Mouse (Mus musculus) inflammation-experienced regulatory T-cells, adult 6 months (primary cell): ENCODE measurements at regions not wholly inside any gene's neighbourhood (a gene's known extent, or its start where the extent isn't known, plus 50 kb on each side); places are given as distances from the start of the nearest gene placed in this dataset.

Experiments used
- ATAC-seq: one replicate; pipeline ENCODE4 v1.8.0; 2017

DNA sequence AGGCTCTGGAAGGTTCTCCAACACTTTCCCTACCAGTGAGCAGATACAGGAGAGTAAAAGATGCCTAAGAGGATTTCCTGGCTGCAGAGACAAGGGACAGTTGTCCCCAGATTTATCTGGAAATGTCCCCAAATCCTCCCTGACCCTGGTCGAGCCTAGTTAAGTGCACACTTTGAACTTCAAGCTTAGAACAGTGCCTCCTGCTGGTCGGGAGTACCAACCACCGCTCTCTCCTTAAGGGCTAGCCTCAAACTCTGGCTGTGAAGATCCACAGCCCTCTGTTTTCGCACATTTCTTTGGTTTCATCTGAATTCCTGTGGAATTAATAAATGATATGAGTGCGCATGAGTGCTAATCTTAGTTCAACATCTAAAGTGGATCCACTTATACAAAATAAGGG is 146.1 kb upstream of the Sfswap start:
- no peak for ATAC-seq

DNA sequence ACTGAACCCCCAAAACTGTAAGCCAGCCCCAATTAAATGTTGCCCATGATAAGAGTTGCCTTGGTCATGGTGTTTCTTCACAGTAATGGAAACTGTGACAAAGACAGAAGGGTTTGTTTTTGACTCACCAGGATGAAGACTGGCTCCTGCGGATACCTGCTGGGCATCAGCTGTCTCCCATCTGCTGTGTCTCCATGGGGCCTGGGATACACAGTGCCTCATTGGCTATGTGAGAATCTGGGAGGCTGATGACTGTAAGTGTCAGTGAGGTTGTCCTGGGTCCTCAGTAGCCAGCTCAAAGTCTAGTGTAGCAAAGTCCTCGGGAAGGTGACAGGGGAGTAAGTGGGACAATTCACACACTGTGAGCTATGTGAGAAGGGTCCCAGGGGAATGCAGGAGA is 139.5 kb upstream of the Sfswap start:
- ATAC-seq = no peak

DNA sequence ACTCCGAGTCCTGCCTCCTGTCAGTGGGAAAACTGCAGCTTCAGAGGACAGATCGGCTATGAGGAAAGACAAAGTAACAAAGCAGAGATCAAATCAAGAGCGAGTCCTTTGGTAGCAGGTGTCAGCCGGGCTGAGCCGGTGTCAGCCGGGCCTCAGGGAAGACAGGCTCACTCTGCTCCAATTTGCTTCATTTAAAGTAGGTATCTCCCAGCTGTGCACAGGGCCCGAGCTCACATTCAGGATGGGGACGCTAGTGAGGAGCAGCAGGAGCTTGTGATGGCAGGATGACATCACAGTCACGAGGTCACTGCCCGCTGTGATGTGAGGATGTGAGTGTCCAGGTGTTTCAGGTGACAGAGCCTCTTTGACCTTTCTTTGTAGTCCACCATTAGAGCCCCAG is 137.8 kb upstream of the Sfswap start:
- ATAC-seq = no peak

DNA sequence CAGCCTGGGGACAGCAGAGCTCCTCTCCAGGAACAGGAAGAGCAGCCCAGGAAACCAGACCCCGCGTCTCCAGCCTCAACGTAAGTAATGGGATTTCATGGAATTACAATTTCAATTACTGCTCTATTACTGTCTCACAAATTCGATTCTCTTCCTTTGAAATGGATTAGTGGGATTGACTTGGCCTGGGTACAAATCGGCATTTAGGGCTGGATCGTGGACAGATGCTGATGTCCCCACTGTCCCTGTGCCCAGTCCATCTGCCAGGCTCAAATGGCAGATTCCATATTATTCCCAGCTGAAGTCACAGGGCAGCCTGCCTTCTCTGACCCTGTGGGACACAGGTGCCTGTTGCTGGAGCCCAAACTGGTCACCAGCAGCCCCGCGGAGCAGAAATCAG is 136.0 kb upstream of the Sfswap start:
- ATAC-seq = no peak

DNA sequence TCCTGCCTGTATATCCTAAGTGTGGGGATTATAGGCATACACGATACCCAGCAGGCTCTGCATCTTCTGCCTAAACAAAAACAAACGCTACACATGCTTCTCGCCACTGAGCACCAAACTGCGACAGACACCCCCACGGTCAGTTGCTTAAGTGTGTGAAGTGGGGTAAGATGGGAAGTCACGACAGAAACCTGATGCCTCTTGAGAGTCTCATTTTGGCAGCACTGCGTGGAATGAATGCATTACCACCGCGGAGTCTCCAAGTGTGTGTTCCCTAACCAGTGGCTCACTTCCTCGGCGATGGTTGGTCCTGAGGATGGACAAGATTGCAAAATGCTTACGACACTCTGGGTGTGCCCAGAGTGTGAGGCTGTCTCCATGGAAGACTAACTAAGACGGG is 133.8 kb upstream of the Sfswap start:
- ATAC-seq = no peak

DNA sequence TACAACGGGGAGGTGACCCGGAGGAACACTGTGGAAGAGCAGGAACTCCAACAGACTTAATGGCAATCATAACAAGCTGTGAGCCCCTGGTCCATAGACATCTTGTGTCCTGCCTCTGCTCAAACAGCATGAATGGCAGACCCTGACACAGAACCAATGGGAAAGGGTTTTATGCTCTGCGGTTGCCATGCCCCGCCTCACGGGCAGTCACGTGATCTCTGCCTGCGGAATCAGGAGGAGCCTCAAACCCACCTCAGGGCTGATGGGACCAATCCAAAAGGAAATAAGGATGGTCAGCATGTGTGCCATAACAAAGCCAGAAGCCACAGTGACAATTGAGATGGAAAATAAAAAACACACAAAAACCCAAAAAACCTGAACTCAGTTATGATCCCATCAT is 120.2 kb upstream of the Sfswap start:
- no peak for ATAC-seq

DNA sequence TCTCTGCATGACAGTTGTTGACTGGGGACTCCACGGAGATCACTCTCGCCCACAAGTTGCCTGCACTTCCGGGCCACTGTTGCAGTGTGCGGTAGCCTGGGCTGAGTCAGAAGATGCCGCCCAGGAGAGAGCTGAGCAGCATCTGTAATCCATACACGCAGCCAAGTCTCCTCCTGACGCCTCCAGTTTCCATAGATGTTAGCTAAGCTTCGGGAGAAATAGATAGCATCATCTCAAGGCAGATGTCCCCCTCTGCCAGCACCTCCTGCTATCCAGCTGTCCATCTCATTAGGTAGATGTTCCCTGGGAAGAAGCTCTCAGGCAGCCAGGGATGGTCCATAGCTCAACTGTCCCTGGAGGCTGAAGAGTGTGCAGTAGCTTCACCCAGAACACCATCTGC is 116.0 kb upstream of the Sfswap start:
- ATAC-seq = no peak

DNA sequence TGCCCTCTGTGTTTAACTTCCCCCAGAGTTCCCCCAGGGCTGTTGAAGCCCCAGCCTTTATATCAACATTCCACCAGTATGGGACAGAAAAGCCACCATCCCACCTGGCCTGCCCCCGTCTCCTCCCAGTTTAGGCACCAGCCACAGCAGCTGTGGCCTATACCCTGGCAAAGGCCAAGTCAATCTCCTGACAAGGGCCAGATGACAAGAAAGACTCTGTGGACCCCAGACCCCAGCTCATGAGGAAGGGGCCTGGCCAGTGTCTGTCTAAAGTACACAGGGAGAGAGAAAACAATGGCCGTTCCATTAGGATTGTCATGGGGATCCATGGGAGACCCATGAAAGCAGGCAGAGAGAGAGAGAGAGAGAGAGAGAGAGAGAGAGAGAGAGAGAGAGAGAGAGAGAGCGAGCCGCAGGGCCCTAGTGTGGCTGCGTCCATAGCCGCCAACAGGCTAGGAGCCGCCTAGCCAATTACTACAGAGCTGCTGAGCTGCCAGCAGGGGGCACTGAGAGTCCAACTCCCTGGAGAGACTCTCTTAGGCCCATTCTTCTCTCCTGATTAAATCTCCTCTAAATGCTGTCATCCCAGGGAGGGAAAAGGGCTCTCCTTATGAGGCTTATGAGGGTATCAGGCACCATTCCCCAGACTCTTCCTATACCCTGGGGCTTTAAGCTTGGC is 114.9 kb upstream of the Sfswap start:
- peak; percentile 50 for ATAC-seq

DNA sequence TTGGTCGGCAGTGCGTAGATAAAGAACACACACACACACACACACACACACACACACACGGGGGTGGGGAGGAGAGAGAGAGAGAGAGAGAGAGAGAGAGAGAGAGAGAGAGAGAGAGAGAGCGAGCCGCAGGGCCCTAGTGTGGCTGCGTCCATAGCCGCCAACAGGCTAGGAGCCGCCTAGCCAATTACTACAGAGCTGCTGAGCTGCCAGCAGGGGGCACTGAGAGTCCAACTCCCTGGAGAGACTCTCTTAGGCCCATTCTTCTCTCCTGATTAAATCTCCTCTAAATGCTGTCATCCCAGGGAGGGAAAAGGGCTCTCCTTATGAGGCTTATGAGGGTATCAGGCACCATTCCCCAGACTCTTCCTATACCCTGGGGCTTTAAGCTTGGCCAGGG is 114.3 kb upstream of the Sfswap start:
- ATAC-seq = peak; percentile 48

DNA sequence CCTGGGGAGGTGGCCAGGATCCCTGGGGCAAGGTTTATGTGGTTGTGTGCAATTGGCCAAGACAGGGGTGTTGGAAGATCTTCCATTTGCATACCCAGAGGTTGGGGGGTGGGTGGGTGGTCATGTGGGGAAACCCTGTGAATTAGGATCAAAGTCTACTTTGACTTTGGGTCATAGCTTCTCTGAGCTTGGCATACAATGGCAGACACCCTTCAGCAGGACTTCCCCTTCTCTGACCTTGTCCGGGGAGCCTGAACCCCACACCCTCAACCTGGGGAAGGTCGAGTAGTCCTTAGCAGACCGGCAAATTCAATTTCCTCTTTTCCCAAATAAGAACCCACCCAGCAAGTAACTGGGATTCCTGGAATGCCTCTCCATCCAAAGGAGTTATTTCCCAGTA is 113.7 kb upstream of the Sfswap start:
- no peak for ATAC-seq

DNA sequence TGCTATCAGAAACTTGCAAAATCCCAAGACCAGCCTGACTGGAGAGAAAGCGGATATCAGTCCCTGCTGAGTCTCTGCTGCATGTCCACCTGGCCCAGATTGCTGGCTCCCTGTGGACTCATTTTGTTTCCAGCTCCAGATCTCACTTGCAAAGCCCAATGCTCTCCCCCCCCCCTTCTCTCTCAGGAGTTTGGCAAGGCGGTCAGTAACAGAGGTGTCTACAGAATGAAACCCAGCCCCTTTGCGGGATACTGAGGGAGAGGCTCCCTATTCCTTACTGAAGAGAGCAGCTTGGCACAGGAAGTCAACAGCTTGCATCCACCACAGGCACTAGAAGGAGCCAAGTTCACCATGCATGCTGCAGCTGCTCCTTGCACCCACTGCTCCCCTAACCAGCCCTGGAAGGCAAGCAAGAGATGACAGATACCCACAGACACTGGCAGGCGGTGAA is 110.1 kb upstream of the Sfswap start:
- ATAC-seq = no peak

DNA sequence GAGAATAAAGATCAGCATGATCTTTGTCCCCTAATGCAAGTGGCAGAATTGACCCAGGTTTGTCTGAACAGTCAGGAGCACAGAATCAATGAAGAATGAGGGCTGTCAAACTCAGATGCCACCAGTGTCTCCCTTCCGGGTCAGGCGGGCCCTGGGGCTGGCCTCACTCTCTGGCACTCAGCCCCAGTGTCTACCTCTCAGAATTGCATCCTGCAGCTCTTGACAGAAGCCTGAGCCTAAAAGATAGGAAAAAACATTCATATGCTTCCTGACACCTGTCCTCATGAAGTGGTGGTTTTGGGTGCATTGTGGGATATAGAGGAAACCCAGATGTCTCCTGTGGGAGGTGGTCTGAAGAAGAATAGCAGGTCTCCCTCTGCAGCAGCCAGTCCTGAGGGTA is 107.9 kb upstream of the Sfswap start:
- ATAC-seq = no peak

DNA sequence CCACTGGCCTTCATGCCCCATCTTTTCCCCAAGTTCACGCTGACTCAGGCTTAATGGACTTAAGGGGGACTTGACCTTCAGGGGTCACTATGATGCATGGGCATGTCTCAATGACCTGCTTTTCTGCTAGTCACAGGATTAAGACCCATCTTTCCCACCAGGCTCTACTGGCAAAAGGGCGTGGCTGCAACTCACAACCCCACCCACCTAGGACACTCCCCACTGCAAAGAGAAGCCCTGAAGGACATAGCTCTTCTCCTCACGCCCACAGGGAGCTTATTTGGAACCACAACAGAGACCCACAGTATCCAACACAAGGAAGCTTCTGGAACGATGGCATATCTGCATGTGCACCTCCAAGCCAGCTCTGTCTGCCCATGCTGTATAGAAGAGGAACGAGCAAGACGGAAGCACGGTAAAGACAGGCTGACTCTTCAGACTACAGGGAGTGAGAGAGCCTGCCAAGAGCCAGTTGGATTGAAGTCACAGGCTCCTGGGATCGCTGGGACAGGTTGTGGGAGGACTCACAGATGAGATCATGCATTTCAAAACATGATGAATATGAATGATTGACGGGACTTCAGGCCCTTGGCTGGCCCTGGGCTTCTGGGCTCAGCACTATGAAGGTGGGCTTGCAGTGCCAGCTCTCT is 107.3 kb upstream of the Sfswap start:
- ATAC-seq = no peak

DNA sequence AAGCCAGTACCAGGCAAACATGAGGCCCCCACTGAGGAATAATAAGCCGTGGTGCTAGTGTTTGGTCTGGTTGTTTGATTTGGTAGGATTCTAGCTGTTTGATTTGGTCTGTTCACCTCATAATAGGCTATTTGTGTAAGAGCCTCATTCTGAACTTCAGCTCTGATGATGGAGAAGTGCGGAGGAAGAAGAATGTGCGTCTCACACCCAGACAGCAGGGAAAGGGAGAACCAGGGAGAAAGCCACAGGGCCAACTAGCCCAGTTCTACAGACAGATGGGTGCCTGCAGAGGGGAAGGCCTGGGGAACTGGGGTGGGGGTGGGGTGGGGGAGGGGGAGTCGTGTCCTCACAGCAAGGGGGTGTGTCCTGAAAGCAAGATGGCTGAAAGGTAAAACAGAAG is 106.6 kb upstream of the Sfswap start:
- ATAC-seq = no peak

DNA sequence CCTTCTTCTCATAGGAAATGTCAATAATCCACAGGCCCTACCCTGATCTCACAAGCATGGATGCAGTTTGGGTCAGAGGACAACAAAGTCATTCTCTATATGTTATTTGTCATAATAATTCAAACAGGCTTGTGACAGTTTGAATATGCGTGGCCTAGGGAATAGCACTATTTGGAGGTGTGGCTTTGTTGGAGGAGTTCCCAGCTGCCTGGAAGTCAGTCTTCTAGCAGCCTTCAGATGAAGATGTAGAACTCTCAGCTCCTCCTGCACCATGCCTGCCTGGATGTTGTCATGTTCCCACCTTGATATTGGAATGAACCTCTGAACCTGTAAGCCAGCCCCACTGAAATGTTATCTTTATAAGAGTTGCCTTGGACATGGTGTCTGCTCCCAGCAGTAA is 103.7 kb upstream of the Sfswap start:
- no peak for ATAC-seq

DNA sequence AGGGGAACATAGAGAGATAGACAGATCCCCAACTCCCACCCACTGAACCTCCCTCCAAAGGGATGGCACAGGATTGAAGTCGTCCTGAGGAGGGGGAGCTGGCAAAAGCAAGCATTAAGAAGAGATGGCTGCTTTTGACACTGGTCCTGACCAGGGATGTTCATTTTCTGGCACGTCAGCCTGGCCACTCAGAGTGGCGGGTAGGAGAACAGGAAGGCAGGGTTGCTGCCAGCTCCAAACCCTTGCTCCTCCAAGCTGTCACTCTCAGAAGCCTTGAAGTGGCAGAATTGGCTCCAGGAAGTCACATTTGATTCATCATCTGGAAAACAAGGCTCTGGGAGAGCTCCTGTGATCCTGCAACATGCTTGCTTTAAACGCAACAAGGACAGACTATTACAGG is 94.8 kb upstream of the Sfswap start:
- ATAC-seq = no peak

DNA sequence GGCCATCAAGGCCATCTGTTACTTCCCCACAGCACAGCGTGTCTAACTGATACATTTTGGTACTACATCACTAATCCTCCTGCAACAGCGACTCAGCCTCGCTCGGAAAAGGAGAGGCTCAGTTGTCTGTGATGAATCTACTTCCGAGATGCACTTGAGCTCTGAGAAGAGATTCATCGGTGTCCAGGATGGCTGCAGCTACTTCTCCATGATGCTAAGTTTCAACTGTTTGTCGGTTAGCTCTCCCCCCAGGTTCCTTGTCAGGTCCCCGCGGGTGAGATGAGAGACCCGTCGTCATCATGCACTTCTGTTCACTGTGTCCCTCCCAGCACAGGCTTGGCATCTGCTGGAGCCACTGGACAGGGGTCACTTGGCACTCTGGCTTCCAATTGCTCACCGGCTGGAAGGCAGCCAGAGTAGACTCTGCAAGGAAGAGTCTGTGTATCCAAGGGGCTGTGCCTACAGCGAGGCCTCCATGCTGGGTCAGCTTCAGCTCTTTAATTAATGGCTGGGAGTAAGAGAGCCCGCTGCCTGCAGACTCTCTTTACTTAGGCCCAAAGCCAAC is 91.5 kb upstream of the Sfswap start:
- ATAC-seq = no peak

DNA sequence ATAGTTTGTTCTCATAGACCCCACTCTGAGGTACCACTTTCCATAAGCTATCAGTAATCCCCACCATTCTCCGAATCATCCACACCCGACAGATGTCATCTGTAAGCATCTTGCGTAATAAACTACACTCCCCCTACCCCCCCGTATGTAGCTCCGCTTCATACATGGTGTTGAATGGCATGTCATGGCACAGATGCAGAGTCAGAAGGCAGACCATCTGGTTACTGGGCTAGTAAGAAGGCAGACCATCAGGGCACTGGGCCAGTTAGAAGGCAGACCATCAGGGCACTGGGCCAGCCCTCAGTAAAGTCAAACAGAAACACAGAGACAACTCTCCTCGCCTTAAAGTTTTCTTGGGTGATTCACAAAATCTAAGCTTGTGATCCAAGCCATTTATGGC is 88.9 kb upstream of the Sfswap start:
- ATAC-seq = no peak

DNA sequence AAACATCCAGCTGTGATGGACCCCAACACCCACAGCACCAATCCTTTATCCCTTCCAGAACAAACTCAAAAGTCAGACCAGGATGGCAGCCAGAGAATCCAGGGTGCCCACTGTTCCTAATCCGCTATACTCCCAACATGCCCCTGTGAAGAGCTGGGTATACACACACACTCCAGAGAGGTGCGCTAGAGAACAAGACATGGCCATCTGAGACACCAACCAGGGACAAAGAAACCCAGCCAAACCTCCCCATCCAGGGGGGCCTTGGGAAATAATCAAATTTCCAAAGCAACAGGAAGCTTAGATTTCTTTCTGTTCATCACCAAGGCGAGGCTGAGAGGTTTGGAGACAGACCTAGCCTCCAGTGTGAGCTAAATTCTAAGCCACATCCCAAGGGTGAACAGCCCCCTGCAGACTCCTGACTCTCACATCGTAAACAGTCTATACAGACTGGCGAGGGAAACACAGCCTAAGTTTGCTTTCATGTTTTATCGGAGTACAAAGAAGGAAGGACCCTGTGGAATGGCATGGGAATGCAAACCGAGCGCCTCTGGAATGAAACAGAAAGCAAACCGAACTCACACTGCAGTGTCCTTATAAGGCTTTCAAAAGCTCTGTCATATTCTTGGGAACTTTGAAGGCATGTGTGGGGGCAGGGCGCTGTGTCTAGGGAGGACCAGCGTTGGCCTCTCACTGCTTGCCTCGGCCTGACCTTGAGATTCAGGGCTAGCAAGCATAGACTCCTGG is 85.9 kb upstream of the Sfswap start:
- ATAC-seq = no peak

DNA sequence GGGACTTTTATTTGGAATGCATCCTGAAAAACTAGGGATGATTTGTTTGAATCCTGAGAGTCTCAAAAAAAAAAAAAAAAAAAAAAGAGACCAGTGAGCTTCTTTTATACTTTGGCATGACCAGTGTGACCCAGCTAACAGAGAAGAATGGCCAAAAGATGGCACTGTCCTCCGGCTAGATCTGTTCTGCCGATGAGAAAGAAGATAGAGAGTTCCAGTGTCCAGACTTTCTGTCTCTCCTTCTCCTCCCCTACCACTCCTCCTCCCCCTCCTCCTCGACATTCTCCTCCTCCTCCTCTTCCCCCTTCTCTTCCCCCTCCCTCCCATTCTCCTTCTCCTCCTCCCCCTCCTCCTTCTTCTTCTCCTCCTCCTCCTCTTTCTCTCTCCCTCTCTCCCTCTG is 84.6 kb upstream of the Sfswap start:
- no peak for ATAC-seq

DNA sequence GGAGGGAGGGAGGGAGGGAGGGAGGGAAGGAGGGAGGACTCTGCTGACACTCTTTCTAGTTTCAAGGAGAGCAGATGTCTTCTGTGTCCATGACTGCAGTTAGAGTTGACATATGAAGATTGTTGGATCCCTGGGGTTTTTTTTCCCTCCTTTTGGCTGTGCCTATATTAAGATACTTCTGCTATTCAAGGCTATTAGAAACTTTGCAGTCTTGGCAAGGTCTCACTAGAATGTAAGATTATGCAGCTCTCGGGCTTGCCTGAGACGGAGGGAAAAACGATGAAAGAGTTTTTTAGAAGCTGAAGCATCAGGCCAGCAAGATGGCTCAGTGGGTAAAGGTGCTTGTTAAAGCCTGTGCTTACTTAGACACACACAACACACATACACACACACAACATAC is 83.5 kb upstream of the Sfswap start:
- no peak for ATAC-seq

DNA sequence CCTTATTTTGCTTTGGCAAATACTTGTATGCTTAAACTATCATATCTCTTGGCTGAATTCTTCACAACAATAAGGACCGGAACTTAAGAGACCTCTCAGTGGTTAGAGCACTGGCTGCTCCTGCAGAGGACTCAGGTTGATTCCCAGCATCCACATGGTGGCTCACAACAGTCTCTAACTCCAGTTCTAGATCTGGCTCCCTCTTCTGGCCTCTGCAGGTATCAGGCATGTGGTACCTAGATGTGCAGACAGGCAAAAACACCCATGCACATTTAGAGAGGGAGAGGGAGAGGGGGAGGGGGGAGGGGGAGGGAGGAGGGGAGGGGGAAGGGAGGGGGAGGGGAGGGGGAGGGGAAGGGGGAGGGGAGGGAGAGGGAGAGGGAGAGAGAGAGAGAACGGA is 80.0 kb upstream of the Sfswap start:
- no peak for ATAC-seq

DNA sequence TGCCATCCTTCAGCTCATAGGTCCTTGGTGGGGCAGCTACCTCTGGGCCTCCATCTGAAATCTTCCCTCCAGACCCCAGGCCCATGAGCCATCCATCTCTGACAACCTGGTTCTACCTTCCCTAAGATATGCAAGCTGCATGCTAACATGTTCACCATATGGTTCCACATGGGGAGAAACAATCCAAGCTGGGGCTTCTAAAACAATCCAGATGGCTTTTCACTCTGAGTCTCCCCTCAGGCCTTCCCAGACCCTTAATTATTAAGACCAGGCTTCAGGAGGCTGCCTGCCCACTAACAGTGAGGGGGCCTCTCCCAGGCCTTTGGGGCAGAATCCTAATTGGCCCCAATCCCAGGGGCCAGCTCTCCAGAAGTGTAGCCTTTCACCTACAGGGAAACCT is 71.1 kb upstream of the Sfswap start:
- ATAC-seq = no peak

DNA sequence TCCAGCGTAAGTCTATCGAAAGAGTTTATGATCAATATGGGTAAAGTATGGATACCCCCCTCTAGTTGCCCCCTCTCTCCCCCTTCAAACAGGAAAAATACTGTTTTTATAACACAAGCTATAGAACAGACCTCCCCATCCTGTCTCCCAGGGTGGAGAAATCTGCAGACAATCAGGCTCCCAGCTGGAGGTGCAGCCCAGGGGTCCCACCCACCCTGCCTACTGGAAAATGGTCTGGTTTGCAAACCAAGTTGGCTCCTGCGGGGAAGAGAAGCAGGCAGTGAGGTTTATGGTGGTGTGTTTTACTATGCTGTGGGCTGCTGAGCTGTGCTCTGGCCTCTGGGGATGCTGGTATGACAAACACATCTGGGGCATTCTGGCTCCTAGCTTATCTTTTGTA is 70.7 kb upstream of the Sfswap start:
- ATAC-seq = no peak
